Mouse (Mus musculus): ENCODE measurements at regions not wholly inside any gene's neighbourhood (a gene's known extent, or its start where the extent isn't known, plus 50 kb on each side); places are given as distances from the start of the nearest gene placed in this dataset.

DNA sequence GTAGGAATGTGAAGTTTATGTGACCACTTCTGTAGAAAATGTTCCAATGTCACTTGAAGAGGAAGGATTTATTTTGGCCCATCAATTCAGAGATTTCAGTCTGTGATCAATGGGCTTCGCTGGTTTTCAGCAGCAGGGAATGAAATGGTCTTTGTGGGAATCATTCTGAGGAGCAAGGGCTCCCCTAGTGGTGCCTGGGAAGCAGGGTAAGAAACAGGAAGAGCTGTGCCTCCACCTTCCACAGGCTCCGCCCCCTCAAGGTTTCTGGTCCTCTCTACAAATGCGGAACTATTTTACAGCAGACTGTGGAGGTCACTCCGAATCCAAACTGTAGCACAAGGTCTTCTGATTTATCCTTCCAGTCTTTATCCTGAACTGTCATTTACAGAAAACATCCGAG, 120.7 kb downstream of the Lrig3 start:
- TF ChIP-seq POLR2A (IDR thresholded peaks at IDR 0.05; ENCODE audit: insufficient read depth, low read length) (no peak), CTCF (IDR thresholded peaks at IDR 0.05; ENCODE audit: low read depth, low read length) (peak; percentile 50), EP300 (IDR thresholded peaks at IDR 0.05; ENCODE audit: insufficient read depth, low read depth, low read length) (no peak)

Measured in ES-Bruce4 (cell line).